Mouse (Mus musculus) erythroblast, embryonic 14.5 days (primary cell): ENCODE data around the gene Tmem212. TPM values are rescaled to one million over a fixed set of nuclear protein-coding genes. Genes with fewer than 3 reads are reported as not detected.

Experiments
- H3K27me3 ChIP-seq: 2 replicates; pipeline ENCODE4 v1.6.1; 2012; ENCODE audit warnings: inconsistent platforms; ENCODE audit not compliant: control insufficient read depth
- H3K36me3 ChIP-seq: 2 replicates; pipeline ENCODE4 v1.6.1; 2012; ENCODE audit warnings: mild to moderate bottlenecking, inconsistent platforms; ENCODE audit not compliant: control insufficient read depth
- H3K4me1 ChIP-seq: 2 replicates; pipeline ENCODE4 v1.6.1; 2012; ENCODE audit warnings: inconsistent platforms; ENCODE audit not compliant: control insufficient read depth
- H3K4me3 ChIP-seq: replicated peaks from 2 replicates; pipeline ENCODE3; 2012; ENCODE audit warnings: moderate library complexity, mild to moderate bottlenecking, inconsistent platforms
- H3K9me3 ChIP-seq: 2 replicates; pipeline ENCODE4 v1.6.1; 2012; ENCODE audit warnings: low read length, inconsistent platforms, mixed read lengths; ENCODE audit not compliant: control insufficient read depth
- GATA1 ChIP-seq: IDR thresholded peaks from 2 replicates; pipeline ENCODE4 v1.6.1; 2012; ENCODE audit warnings: low read length, inconsistent platforms, mixed read lengths
- TAL1 ChIP-seq: IDR thresholded peaks from 3 replicates; pipeline ENCODE4 v1.6.1; 2012; ENCODE audit warnings: low read length, inconsistent platforms, mixed read lengths
- polyA plus RNA-seq: library from polyadenylated mRNA; stranded (reverse); fragments of >175 nt; gene quantifications from 2 replicates; pipeline ENCODE4 v1.2.3, GENCODE M21; 2012

Gene Tmem212
- polyA plus RNA-seq, 1 experiment = not detected

DNA sequence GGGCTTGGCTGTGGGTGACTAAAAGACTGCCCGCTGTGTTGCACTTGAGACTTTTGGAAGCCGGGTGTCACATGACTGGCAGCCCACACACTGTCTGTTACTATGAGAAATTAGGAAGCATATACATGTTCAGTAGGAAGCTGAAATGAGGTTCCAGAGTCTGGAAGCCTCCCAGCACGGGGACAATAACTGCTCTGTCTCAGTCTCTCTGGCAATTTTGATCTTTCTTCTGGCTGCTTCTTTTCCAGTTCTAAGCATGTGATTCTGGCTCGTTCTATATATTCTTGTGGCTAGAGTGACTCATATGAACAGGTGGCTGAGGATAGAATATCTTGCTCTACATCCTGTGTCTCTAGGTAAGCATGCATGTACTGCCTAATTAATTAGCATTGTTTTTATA, 33.1 kb upstream of the Tmem212 start:
- Histone ChIP-seq H3K4me3 (no peak overlapping the region), H3K4me1 (peaks cover under 1% of the 10 kb centered on the region), H3K36me3 (no peaks in the 10 kb centered on the region), H3K27me3 (no peaks in the 10 kb centered on the region), H3K9me3 (no peaks in the 10 kb centered on the region; the same call in 1 of the 2 replicates)
- no peak for TF ChIP-seq TAL1
- no peak for TF ChIP-seq GATA1

- TF ChIP-seq TAL1 (no peak), GATA1 (no peak)
- Histone ChIP-seq H3K9me3 (0 out of 2 replicates have a peak, but pooled peaks cover 2% of the 10 kb centered on the region), H3K36me3 (no peaks in the 10 kb centered on the region)
Measured at GRCm38 (mm10) chr3:27924037-27924436, 27.9 kb upstream of the Tmem212 start.

DNA sequence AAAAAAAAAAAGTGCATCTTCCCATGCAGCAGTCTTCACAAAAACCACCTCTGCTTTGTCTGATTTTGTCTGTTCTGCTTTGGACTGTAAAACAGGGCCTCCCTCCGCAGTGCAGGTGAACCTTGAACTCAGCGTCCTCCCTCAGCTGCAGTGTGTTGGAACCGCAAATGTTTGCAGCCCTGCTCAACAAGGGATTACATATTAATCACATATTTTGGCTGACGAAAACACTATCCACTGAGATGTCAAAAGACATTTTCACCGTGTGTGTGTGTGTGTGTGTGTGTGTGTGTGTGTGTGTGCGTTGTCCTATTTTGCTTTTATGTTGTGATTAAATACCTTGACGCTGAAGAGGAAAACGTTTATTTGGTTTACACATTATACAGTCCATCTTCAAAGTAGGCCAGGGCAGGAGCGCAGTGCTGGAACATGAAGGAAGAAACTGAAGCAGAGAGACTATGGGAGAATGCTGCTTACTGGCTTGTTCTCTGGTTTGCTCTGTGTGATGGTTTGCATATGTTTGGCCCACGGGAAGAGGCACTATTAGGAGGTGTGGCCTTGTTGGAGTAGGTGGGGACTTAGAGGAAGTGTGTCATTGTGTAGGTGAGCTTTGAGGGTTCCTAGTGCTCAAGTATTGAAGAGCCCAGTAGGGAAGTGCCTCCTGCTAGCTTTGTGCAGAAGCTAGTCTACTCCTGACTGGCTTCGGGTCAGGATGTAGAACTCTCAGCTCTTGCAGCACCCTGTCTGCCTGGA, 25.3 kb upstream of the Tmem212 start:
- TF ChIP-seq TAL1 = no peak
- TF ChIP-seq GATA1 = no peak
- Histone ChIP-seq H3K4me1 (peaks cover 3% of the 10 kb centered on the region), H3K36me3 (no peaks in the 10 kb centered on the region), H3K4me3 (no peak overlapping the region), H3K9me3 (0 out of 2 replicates have a peak, but pooled peaks cover 2% of the 10 kb centered on the region), H3K27me3 (no peaks in the 10 kb centered on the region)

More at GRCm38 (mm10) chr3:27924037-27924436, 27.9 kb upstream of the Tmem212 start:
- Histone ChIP-seq H3K4me3 (no peak overlapping the region), H3K4me1 (peaks cover 3% of the 10 kb centered on the region), H3K27me3 (no peaks in the 10 kb centered on the region)

DNA sequence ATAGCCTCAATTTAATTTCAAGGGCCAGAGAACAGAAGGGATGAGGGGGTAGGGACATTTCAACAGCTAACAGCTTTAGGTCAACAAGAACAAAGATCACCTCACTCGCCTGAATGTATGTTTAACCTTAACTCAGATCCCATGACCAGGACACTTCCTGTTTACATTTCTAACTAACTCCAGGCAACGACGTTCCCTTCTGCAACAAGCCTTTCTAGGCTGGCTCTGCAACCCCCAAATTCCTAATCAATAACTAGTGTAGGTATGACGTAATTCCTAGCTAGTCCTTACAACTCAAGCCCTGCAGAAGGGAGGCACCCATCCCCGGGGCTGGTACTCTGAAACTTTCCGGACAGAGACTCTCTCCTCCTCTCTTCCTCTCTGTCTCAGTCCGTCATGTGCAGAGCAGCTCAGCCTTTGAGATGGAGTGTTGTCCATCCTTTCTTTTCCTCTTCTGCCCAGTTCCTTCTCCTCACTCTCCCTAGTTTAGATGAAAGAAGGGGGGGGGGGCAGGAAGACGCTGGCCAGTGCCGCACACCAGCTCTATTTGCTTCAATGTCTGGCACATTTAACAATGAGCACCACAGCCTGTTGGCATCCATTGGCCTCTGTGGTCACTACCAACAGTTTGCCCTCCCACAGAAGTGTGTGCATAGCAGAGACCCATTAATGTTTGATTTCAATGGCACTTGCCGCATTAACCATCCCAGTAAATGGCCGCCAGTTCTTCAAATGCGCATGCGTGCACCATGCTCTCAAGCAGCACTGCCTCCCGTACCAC, 22.7 kb upstream of the Tmem212 start:
- peaks cover 5% of the 10 kb centered on the region; the same call in 1 of the 2 replicates for H3K9me3 ChIP-seq
- H3K4me3 ChIP-seq = no peak overlapping the region
- no peaks in the 10 kb centered on the region for H3K36me3 ChIP-seq
- no peak for TF ChIP-seq TAL1
- no peak for TF ChIP-seq GATA1
- no peaks in the 10 kb centered on the region for H3K4me1 ChIP-seq
- H3K27me3 ChIP-seq = no peaks in the 10 kb centered on the region

GRCm38 (mm10) chr3:27909016-27909415, 12.8 kb upstream of the Tmem212 start:
- H3K4me3 ChIP-seq = no peak overlapping the region
- TF ChIP-seq TAL1 (no peak), GATA1 (no peak)
- H3K9me3 ChIP-seq = no peaks in the 10 kb centered on the region; the same call in 1 of the 2 replicates
- H3K36me3 ChIP-seq = no peaks in the 10 kb centered on the region
- H3K27me3 ChIP-seq = no peaks in the 10 kb centered on the region
- peaks cover 3% of the 10 kb centered on the region for H3K4me1 ChIP-seq

DNA sequence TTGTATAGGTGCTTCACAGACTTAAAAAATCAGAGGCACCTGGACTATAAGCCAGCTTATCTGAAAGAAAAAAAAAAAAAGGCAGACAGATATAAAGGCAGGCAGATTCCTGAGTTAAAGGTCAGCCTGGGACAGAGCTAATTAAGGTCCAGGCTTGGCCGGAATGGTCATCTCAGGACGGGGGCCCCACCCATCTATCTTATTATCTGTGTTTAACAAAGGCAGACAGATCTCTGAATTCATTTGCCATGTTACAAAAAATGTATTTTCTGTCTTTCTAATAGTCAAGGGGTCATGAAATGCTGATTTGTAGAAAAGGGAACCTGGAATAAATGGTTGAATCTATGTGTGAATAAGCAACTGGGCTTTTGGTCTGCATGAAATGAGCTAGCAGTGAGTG, 12.1 kb upstream of the Tmem212 start:
- H3K9me3 ChIP-seq = no peaks in the 10 kb centered on the region; the same call in 1 of the 2 replicates
- no peaks in the 10 kb centered on the region for H3K36me3 ChIP-seq
- H3K4me3 ChIP-seq = no peak overlapping the region

DNA sequence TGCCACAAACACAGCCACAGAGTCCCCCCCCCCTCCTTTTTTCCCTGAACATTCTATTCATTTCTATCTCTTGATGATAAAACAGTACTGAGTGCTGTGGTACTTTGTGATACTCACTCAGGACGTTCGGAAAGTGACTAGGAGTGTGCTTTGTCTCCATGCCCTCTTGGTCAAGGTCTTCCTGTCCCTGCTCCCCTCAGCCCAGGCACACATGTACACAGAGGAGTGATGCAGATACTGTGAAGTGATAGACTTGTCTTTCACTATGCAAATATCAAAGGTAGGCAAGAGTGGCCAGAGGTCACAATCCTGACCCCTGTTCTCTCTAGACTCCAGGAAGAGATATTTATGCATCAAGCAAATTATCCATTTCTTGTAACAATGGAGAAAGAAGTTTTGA, 11.1 kb upstream of the Tmem212 start:
- H3K4me1 ChIP-seq = peaks cover 3% of the 10 kb centered on the region
- no peaks in the 10 kb centered on the region for H3K36me3 ChIP-seq
- TF ChIP-seq GATA1 (no peak), TAL1 (no peak)

More for the DNA sequence above, 12.1 kb upstream of the Tmem212 start:
- peaks cover 3% of the 10 kb centered on the region for H3K4me1 ChIP-seq
- H3K27me3 ChIP-seq = no peaks in the 10 kb centered on the region
- TF ChIP-seq TAL1 = no peak

GRCm38 (mm10) chr3:27906647-27907209, 10.6 kb upstream of the Tmem212 start:
- TF ChIP-seq TAL1 (no peak), GATA1 (no peak)
- Histone ChIP-seq H3K4me1 (peaks cover 3% of the 10 kb centered on the region), H3K9me3 (no peaks in the 10 kb centered on the region; the same call in 1 of the 2 replicates), H3K4me3 (no peak overlapping the region), H3K36me3 (no peaks in the 10 kb centered on the region), H3K27me3 (no peaks in the 10 kb centered on the region)

More for the DNA sequence above, 11.1 kb upstream of the Tmem212 start:
- Histone ChIP-seq H3K4me3 (no peak overlapping the region), H3K27me3 (no peaks in the 10 kb centered on the region), H3K9me3 (no peaks in the 10 kb centered on the region; the same call in 1 of the 2 replicates)

DNA sequence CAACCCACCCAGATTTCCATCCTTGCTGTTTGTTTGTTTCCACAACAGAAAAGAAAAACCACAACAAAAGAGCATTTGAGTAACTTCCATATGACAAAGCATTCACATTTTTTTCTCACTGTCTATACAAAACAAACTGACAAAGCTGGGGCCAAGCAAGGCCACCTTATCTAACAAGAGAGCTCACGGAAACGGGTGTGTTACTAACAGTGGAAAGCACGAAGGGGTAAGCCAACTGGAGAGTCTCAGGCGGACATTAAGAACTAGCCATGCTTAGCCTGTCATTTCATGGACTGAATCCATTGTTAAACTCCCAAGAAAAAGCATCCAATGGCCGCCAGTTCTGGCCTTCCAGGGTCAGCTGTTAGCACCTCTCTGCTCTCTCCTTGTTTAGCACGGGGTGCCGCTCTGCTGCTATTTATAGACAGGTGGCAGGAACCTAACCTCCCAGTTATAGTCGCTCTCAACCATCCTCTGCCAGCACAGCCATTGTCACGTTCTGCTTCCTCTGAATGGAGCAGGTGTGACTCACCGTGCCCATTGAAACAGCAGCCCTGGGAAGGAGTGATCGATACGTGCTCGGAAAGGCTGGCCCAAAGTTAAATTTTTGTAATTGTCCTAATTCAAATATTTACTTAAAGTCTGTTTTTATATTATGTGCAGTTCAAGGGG, 8.6 kb upstream of the Tmem212 start:
- H3K36me3 ChIP-seq = no peaks in the 10 kb centered on the region
- H3K27me3 ChIP-seq = no peaks in the 10 kb centered on the region
- no peaks in the 10 kb centered on the region for H3K9me3 ChIP-seq

More for the DNA sequence above, 8.6 kb upstream of the Tmem212 start:
- Histone ChIP-seq H3K4me3 (no peak overlapping the region), H3K4me1 (peaks cover 3% of the 10 kb centered on the region)
- TF ChIP-seq GATA1 = no peak
- TF ChIP-seq TAL1 = no peak
